Mouse (Mus musculus) midbrain, embryonic 15.5 days (tissue): ENCODE measurements around the gene Arl3. TPM values are rescaled to one million over a fixed set of nuclear protein-coding genes. Genes with fewer than 3 reads are reported as not detected.

Experiments used
- ATAC-seq: fragments of 200-750 bp; cut with Nextera tagmentation; replicated peaks from 2 replicates; pipeline ENCODE4 v1.8.0; 2017; ENCODE audit warnings: moderate TSS enrichment
- H3K27ac ChIP-seq: fragments of 300-500 bp; sonication (generic); 2 replicates; pipeline ENCODE4 v1.5.1; 2015; ENCODE audit warnings: mild to moderate bottlenecking, inconsistent platforms
- H3K27me3 ChIP-seq: fragments of 300-500 bp; sonication (generic); replicated peaks from 2 replicates; pipeline ENCODE4 v1.6.1; 2015; ENCODE audit warnings: inconsistent platforms
- H3K36me3 ChIP-seq: fragments of 300-500 bp; sonication (generic); replicated peaks from 2 replicates; pipeline ENCODE4 v1.6.1; 2015; ENCODE audit warnings: inconsistent platforms
- H3K4me1 ChIP-seq: fragments of 300-500 bp; sonication (generic); 2 replicates; pipeline ENCODE4 v1.6.1; 2015; ENCODE audit warnings: inconsistent platforms
- H3K4me2 ChIP-seq: fragments of 300-500 bp; sonication (generic); 2 replicates; pipeline ENCODE4 v1.6.1; 2015; ENCODE audit warnings: inconsistent platforms, mild to moderate bottlenecking, moderate library complexity
- H3K4me3 ChIP-seq: fragments of 300-500 bp; sonication (generic); 2 replicates; pipeline ENCODE4 v1.5.1; 2015; ENCODE audit warnings: mild to moderate bottlenecking, inconsistent platforms
- H3K9ac ChIP-seq: fragments of 300-500 bp; sonication (generic); 2 replicates; pipeline ENCODE4 v1.6.1; 2015; ENCODE audit warnings: mild to moderate bottlenecking, inconsistent platforms
- H3K9me3 ChIP-seq: fragments of 300-500 bp; sonication (generic); 2 replicates; pipeline ENCODE4 v1.6.1; 2016; ENCODE audit warnings: inconsistent platforms
- WGBS: fragments of 180-500 bp; shearing (Covaris S2); methylation state at CpG from one replicate; pipeline ENCODE4 v1.1.7; 2015; ENCODE audit warnings: mixed read lengths; 5-methylcytosine and 5-hydroxymethylcytosine counted together
- polyA plus RNA-seq: library from polyadenylated mRNA; unstranded; fragments of >200 nt; fragmentation: Nextera tagmentation; extraction: Ambion mirVana; gene quantifications from 2 replicates; pipeline ENCODE4 v1.2.1, GENCODE M21; 2015

Gene Arl3
- polyA plus RNA-seq, 1 experiment from 2014 or later, result 210 TPM

GRCm38 (mm10) chr19:46548110-46548509 lies 24.9 kb downstream of the Arl3 start:
- no peaks in the 10 kb centered on the region for H3K9me3 ChIP-seq
- H3K27ac ChIP-seq, result peak overlapping the region; percentile 39
- H3K4me3 ChIP-seq, result no peak overlapping the region
- no peaks in the 10 kb centered on the region for H3K4me1 ChIP-seq
- peaks cover 19% of the 10 kb centered on the region; the same call in 1 of the 2 replicates for H3K36me3 ChIP-seq
- no peak for ATAC-seq
- H3K4me2 ChIP-seq, result no peak overlapping the region
- WGBS, result 48% methylated on average over 10 of the region's 10 CpGs
- no peaks in the 10 kb centered on the region for H3K27me3 ChIP-seq
- H3K9ac ChIP-seq, result no peak overlapping the region

GRCm38 (mm10) chr19:46547565-46547964 lies 25.4 kb downstream of the Arl3 start:
- no peak for ATAC-seq
- no peak overlapping the region for H3K4me3 ChIP-seq
- 68% methylated on average over 6 of the region's 6 CpGs for WGBS
- no peak overlapping the region for H3K4me2 ChIP-seq
- peak overlapping the region; percentile 39; the same call in 1 of the 2 replicates for H3K27ac ChIP-seq
- H3K9me3 ChIP-seq, result no peaks in the 10 kb centered on the region
- no peaks in the 10 kb centered on the region for H3K4me1 ChIP-seq
- H3K36me3 ChIP-seq, result peaks cover 23% of the 10 kb centered on the region; the same call in 1 of the 2 replicates
- no peak overlapping the region for H3K9ac ChIP-seq
- no peaks in the 10 kb centered on the region for H3K27me3 ChIP-seq

- Histone ChIP-seq H3K9ac (no peak overlapping the region), H3K27me3 (no peaks in the 10 kb centered on the region), H3K4me3 (no peak overlapping the region), H3K4me1 (no peaks in the 10 kb centered on the region), H3K9me3 (no peaks in the 10 kb centered on the region), H3K36me3 (peaks cover 27% of the 10 kb centered on the region; the same call in 1 of the 2 replicates), H3K27ac (no peak overlapping the region), H3K4me2 (no peak overlapping the region)
- 87% methylated on average over 8 of the region's 8 CpGs for WGBS
- no peak for ATAC-seq
These were observed 30.2 kb downstream of the Arl3 start for GRCm38 (mm10) chr19:46542750-46543149.

GRCm38 (mm10) chr19:46538213-46538612 lies 34.8 kb downstream of the Arl3 start:
- H3K4me1 ChIP-seq, result peaks cover 9% of the 10 kb centered on the region
- peaks cover 27% of the 10 kb centered on the region; the same call in 1 of the 2 replicates for H3K36me3 ChIP-seq
- no peak overlapping the region for H3K9ac ChIP-seq
- 84% methylated on average over 6 of the region's 6 CpGs for WGBS
- no peak overlapping the region for H3K4me3 ChIP-seq
- no peak for ATAC-seq
- no peaks in the 10 kb centered on the region for H3K27me3 ChIP-seq
- H3K27ac ChIP-seq, result no peak overlapping the region
- no peak overlapping the region for H3K4me2 ChIP-seq
- H3K9me3 ChIP-seq, result no peaks in the 10 kb centered on the region

GRCm38 (mm10) chr19:46537357-46537756 lies 35.6 kb downstream of the Arl3 start:
- Histone ChIP-seq H3K9me3 (no peaks in the 10 kb centered on the region), H3K36me3 (peaks cover 21% of the 10 kb centered on the region; the same call in 1 of the 2 replicates), H3K4me1 (peaks cover 18% of the 10 kb centered on the region), H3K4me3 (no peak overlapping the region), H3K4me2 (no peak overlapping the region), H3K9ac (no peak overlapping the region), H3K27me3 (no peaks in the 10 kb centered on the region), H3K27ac (no peak overlapping the region)
- WGBS, result 85% methylated on average over 9 of the region's 9 CpGs
- ATAC-seq, result no peak

GRCm38 (mm10) chr19:46534542-46535098 lies 38.4 kb downstream of the Arl3 start:
- no peak for ATAC-seq
- H3K27ac ChIP-seq, result no peak overlapping the region

GRCm38 (mm10) chr19:46533525-46533924 lies 39.5 kb downstream of the Arl3 start:
- H3K4me3 ChIP-seq, result no peak overlapping the region
- peaks cover 56% of the 10 kb centered on the region for H3K4me1 ChIP-seq
- 59% methylated on average over 5 of the region's 5 CpGs for WGBS
- H3K36me3 ChIP-seq, result no peaks in the 10 kb centered on the region
- peak overlapping the region; percentile 74 for H3K27ac ChIP-seq
- no peaks in the 10 kb centered on the region for H3K9me3 ChIP-seq
- H3K4me2 ChIP-seq, result no peak overlapping the region
- H3K9ac ChIP-seq, result no peak overlapping the region
- H3K27me3 ChIP-seq, result no peaks in the 10 kb centered on the region
- no peak for ATAC-seq

More at GRCm38 (mm10) chr19:46534542-46535098, 38.4 kb downstream of the Arl3 start:
- Histone ChIP-seq H3K9me3 (no peaks in the 10 kb centered on the region), H3K4me1 (peaks cover 45% of the 10 kb centered on the region), H3K36me3 (no peaks in the 10 kb centered on the region), H3K4me2 (no peak overlapping the region), H3K4me3 (no peak overlapping the region), H3K9ac (no peak overlapping the region), H3K27me3 (no peaks in the 10 kb centered on the region)
- 39% methylated on average over 6 of the region's 6 CpGs for WGBS

- H3K9ac ChIP-seq, result peak overlapping the region; percentile 15
- 52% methylated on average over 4 of the region's 4 CpGs for WGBS
These were observed 39.9 kb downstream of the Arl3 start for GRCm38 (mm10) chr19:46533066-46533465.

GRCm38 (mm10) chr19:46532031-46532688 lies 40.8 kb downstream of the Arl3 start:
- peak overlapping the region; percentile 8; the same call in 1 of the 2 replicates for H3K9ac ChIP-seq
- no peaks in the 10 kb centered on the region for H3K9me3 ChIP-seq
- ATAC-seq, result no peak
- peak overlapping the region; percentile 74 for H3K27ac ChIP-seq
- no peaks in the 10 kb centered on the region for H3K27me3 ChIP-seq
- H3K36me3 ChIP-seq, result no peaks in the 10 kb centered on the region
- peaks cover 70% of the 10 kb centered on the region for H3K4me1 ChIP-seq
- 7% methylated on average over 10 of the region's 10 CpGs for WGBS
- no peak overlapping the region for H3K4me2 ChIP-seq
- no peak overlapping the region for H3K4me3 ChIP-seq

More at GRCm38 (mm10) chr19:46533066-46533465, 39.9 kb downstream of the Arl3 start:
- Histone ChIP-seq H3K36me3 (no peaks in the 10 kb centered on the region), H3K9me3 (no peaks in the 10 kb centered on the region), H3K4me1 (peaks cover 61% of the 10 kb centered on the region), H3K4me2 (no peak overlapping the region), H3K27ac (peak overlapping the region; percentile 74), H3K4me3 (no peak overlapping the region), H3K27me3 (no peaks in the 10 kb centered on the region)
- ATAC-seq, result no peak

- Histone ChIP-seq H3K27me3 (no peaks in the 10 kb centered on the region), H3K4me1 (peaks cover 76% of the 10 kb centered on the region), H3K4me3 (no peak overlapping the region), H3K9ac (0 out of 2 replicates have a peak overlapping the region, but pooled peaks have one; percentile 10), H3K36me3 (no peaks in the 10 kb centered on the region), H3K27ac (peak overlapping the region; percentile 90), H3K9me3 (no peaks in the 10 kb centered on the region), H3K4me2 (no peak overlapping the region; the same call in 1 of the 2 replicates)
- ATAC-seq, result no peak
- 7% methylated on average over 16 of the region's 16 CpGs for WGBS
These were observed 41.6 kb downstream of the Arl3 start for GRCm38 (mm10) chr19:46531071-46532030.

- no peaks in the 10 kb centered on the region for H3K9me3 ChIP-seq
- H3K4me3 ChIP-seq, result no peak overlapping the region
- no peaks in the 10 kb centered on the region for H3K36me3 ChIP-seq
- 0 out of 2 replicates have a peak overlapping the region, but pooled peaks have one; percentile 10 for H3K9ac ChIP-seq
- no peak for ATAC-seq
- peaks cover 85% of the 10 kb centered on the region for H3K4me1 ChIP-seq
- WGBS, result 7% methylated on average over 8 of the region's 8 CpGs
- H3K27ac ChIP-seq, result peak overlapping the region; percentile 90
- H3K4me2 ChIP-seq, result peak overlapping the region; percentile 17
- H3K27me3 ChIP-seq, result no peaks in the 10 kb centered on the region
These were observed 42.5 kb downstream of the Arl3 start for GRCm38 (mm10) chr19:46530449-46530990.
